8 mouse cellular contexts compared by ENCODE assay signal in the genomic region with DNA sequence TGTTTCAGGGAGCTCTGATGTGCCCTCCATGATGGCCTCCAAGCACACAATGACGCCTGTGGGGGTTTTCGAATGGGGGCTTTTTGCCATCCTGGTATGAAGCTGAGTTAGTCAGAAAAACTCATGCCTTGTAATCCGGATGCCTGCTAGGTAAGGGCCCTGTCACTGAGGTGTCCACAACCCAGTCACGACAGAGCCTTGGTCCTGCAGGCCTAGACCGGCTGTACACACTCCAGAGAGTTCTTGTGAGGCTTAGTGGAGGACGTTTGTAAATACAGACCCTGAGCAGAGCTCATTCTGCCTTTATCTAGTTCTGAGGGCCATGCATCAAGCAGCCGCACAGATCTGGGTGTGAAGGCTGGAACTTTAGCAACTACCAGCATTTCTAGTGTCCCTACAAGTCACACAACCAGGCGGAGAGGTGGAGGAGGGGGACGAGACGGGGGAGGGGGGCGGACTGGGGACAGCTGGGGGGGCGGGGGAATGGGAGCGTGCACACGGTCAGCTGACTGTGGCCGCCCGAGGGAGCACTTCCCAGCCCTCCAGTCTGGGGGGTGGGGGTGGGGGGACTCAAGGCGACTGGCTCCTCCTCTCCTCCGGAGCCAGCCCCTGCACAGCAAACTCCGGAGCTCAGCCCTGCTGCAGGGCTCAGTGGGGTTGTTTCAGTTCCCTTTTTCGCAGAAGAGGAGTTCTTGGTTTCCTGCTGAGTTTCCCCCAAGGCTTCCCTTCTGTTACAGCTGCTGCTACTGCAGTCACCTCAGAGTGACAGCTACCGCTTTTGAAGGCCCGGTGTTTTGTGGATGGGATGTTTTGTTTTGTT. TPM values are rescaled to one million over a fixed set of nuclear protein-coding genes. Genes with fewer than 3 reads are reported as not detected.
DNase-seq lines count a peak whose midpoint lies in the region; ATAC-seq and TF ChIP-seq lines count a peak whose summit lies in the region.

No protein-coding gene starts in this region.

- 6% methylated on average over 20 of the region's 22 CpGs for WGBS in embryonic facial prominence, embryonic 11.5 days
- 5% methylated on average over 19 of the region's 22 CpGs for WGBS in heart, embryonic 11.5 days (ENCODE audit: insufficient replicate concordance)
- 8% methylated on average over 21 of the region's 22 CpGs for WGBS in kidney, embryonic 14.5 days
- WGBS in liver, embryonic 16.5 days (ENCODE audit: insufficient replicate concordance): 7% methylated on average over 21 of the region's 22 CpGs
- WGBS in neural tube, embryonic 11.5 days: 8% methylated on average over 21 of the region's 22 CpGs
- 8% methylated on average over 16 of the region's 22 CpGs for WGBS in stomach, postnatal 0 days

- TF ChIP-seq CTCF in stomach, postnatal 0 days (IDR thresholded peaks at IDR 0.05; ENCODE audit: low read depth): peak; percentile 40

- peak; percentile 11 to 45 for DNase-seq in left cerebral cortex, adult 18-20 months (ENCODE audit: low spot score in 2 of 2)
- DNase-seq in left cerebral cortex, adult 11 months (ENCODE audit: low spot score): no peak
- peak; percentile 86 for DNase-seq in embryonic facial prominence, embryonic 11.5 days (ENCODE audit: low spot score)
- DNase-seq in neural tube, embryonic 11.5 days (ENCODE audit: low spot score): peak; percentile 86
- peak; percentile 76 for DNase-seq in stomach, postnatal 0 days (ENCODE audit: low spot score)

- peak overlapping the region; percentile 2; the same call in 1 of the 2 replicates for H3K4me2 ChIP-seq in embryonic facial prominence, embryonic 11.5 days (ENCODE audit: low read depth, low read length)
- peak overlapping the region; percentile 55 for H3K4me2 ChIP-seq in heart, embryonic 11.5 days
- H3K4me2 ChIP-seq in kidney, embryonic 14.5 days (replicated peaks; ENCODE audit: low read depth, low read length): peak overlapping the region; percentile 46
- H3K4me2 ChIP-seq in liver, embryonic 16.5 days (ENCODE audit: low read depth, low read length): peak overlapping the region; percentile 55
- peak overlapping the region; percentile 37 for H3K4me2 ChIP-seq in neural tube, embryonic 11.5 days (ENCODE audit: low read depth)
- H3K4me2 ChIP-seq in stomach, postnatal 0 days (replicated peaks; ENCODE audit: low read depth): peak overlapping the region; percentile 51

- TF ChIP-seq EP300 in stomach, postnatal 0 days (optimal IDR thresholded peaks at IDR 0.05): no peak

- ATAC-seq in embryonic facial prominence, embryonic 11.5 days (replicated peaks; ENCODE audit: insufficient number of reproducible peaks, low FRiP score, low TSS enrichment, low read depth): peak; percentile 91
- ATAC-seq in heart, embryonic 11.5 days (replicated peaks; ENCODE audit: insufficient number of reproducible peaks, low FRiP score, low TSS enrichment): peak; percentile 79
- ATAC-seq in kidney, embryonic 14.5 days (ENCODE audit: low FRiP score, low TSS enrichment): peak; percentile 97
- peak; percentile 87 for ATAC-seq in liver, embryonic 16.5 days (ENCODE audit: low read depth)
- ATAC-seq in neural tube, embryonic 11.5 days (ENCODE audit: insufficient read depth, low FRiP score, low TSS enrichment): peak; percentile 91
- ATAC-seq in stomach, postnatal 0 days (ENCODE audit: low FRiP score, low TSS enrichment): peak; percentile 87

- H3K36me3 ChIP-seq in embryonic facial prominence, embryonic 11.5 days (replicated peaks; ENCODE audit: control insufficient read depth, insufficient read depth, low read depth, low read length): no peaks in the 10 kb centered on the region
- H3K36me3 ChIP-seq in heart, embryonic 11.5 days (ENCODE audit: control insufficient read depth, insufficient read depth, low read length): no peaks in the 10 kb centered on the region
- H3K36me3 ChIP-seq in kidney, embryonic 14.5 days (ENCODE audit: control insufficient read depth, insufficient read depth, low read length): no peaks in the 10 kb centered on the region
- H3K36me3 ChIP-seq in liver, embryonic 16.5 days (ENCODE audit: control insufficient read depth, insufficient read depth): no peaks in the 10 kb centered on the region
- no peaks in the 10 kb centered on the region for H3K36me3 ChIP-seq in neural tube, embryonic 11.5 days (ENCODE audit: control insufficient read depth, insufficient read depth, low read length)
- no peaks in the 10 kb centered on the region for H3K36me3 ChIP-seq in stomach, postnatal 0 days (ENCODE audit: control insufficient read depth, insufficient read depth, low read length)

- no peak overlapping the region for H3K4me3 ChIP-seq in embryonic facial prominence, embryonic 11.5 days (ENCODE audit: low read depth, low read length)
- H3K4me3 ChIP-seq in heart, embryonic 11.5 days (ENCODE audit: low read depth, low read length): peak overlapping the region; percentile 20; the same call in 1 of the 2 replicates
- peak overlapping the region; percentile 10; the same call in 1 of the 2 replicates for H3K4me3 ChIP-seq in kidney, embryonic 14.5 days (ENCODE audit: low read length)
- peak overlapping the region; percentile 41 for H3K4me3 ChIP-seq in liver, embryonic 16.5 days (ENCODE audit: low read depth, low read length)
- 0 out of 2 replicates have a peak overlapping the region, but pooled peaks have one; percentile 2 for H3K4me3 ChIP-seq in neural tube, embryonic 11.5 days (ENCODE audit: low read depth, low read length)
- H3K4me3 ChIP-seq in stomach, postnatal 0 days (ENCODE audit: low read depth, low read length): peak overlapping the region; percentile 20

- H3K4me1 ChIP-seq in embryonic facial prominence, embryonic 11.5 days (ENCODE audit: control insufficient read depth, insufficient read depth, low read length): no peaks in the 10 kb centered on the region
- peaks cover 39% of the 10 kb centered on the region for H3K4me1 ChIP-seq in heart, embryonic 11.5 days (ENCODE audit: control insufficient read depth, insufficient read depth, low read length)
- H3K4me1 ChIP-seq in kidney, embryonic 14.5 days (ENCODE audit: control insufficient read depth, insufficient read depth, low read length): peaks cover 10% of the 10 kb centered on the region; the same call in 1 of the 2 replicates
- H3K4me1 ChIP-seq in liver, embryonic 16.5 days (ENCODE audit: control insufficient read depth, low read depth, low read length): peaks cover 5% of the 10 kb centered on the region
- H3K4me1 ChIP-seq in neural tube, embryonic 11.5 days (ENCODE audit: control insufficient read depth, insufficient read depth, low read length): no peaks in the 10 kb centered on the region
- peaks cover 2% of the 10 kb centered on the region; the same call in 1 of the 2 replicates for H3K4me1 ChIP-seq in stomach, postnatal 0 days (replicated peaks; ENCODE audit: control insufficient read depth, insufficient read depth)

- peak overlapping the region; percentile 66 for H3K27ac ChIP-seq in embryonic facial prominence, embryonic 11.5 days (replicated peaks; ENCODE audit: low read depth, low read length)
- peak overlapping the region; percentile 83 for H3K27ac ChIP-seq in heart, embryonic 11.5 days (ENCODE audit: low read depth, low read length)
- peak overlapping the region; percentile 84 for H3K27ac ChIP-seq in kidney, embryonic 14.5 days (ENCODE audit: low read depth, low read length)
- H3K27ac ChIP-seq in liver, embryonic 16.5 days (ENCODE audit: low read length): peak overlapping the region; percentile 70
- peak overlapping the region; percentile 62 for H3K27ac ChIP-seq in neural tube, embryonic 11.5 days (ENCODE audit: low read depth, low read length)
- peak overlapping the region; percentile 80 for H3K27ac ChIP-seq in stomach, postnatal 0 days (replicated peaks)

- peak overlapping the region; percentile 25; the same call in 1 of the 2 replicates for H3K9ac ChIP-seq in embryonic facial prominence, embryonic 11.5 days (replicated peaks; ENCODE audit: low read length)
- H3K9ac ChIP-seq in heart, embryonic 11.5 days (ENCODE audit: low read depth, low read length): peak overlapping the region; percentile 65
- H3K9ac ChIP-seq in kidney, embryonic 14.5 days (ENCODE audit: low read depth, low read length): peak overlapping the region; percentile 32; the same call in 1 of the 2 replicates
- peak overlapping the region; percentile 41; the same call in 1 of the 2 replicates for H3K9ac ChIP-seq in liver, embryonic 16.5 days (ENCODE audit: low read depth, low read length)
- H3K9ac ChIP-seq in neural tube, embryonic 11.5 days (ENCODE audit: low read length): 0 out of 2 replicates have a peak overlapping the region, but pooled peaks have one; percentile 7
- H3K9ac ChIP-seq in stomach, postnatal 0 days (ENCODE audit: low read length): peak overlapping the region; percentile 48; the same call in 1 of the 2 replicates

- no peaks in the 10 kb centered on the region for H3K27me3 ChIP-seq in embryonic facial prominence, embryonic 11.5 days (ENCODE audit: control insufficient read depth, insufficient read depth, low read length)
- no peaks in the 10 kb centered on the region for H3K27me3 ChIP-seq in heart, embryonic 11.5 days (ENCODE audit: control insufficient read depth, insufficient read depth, low read length)
- no peaks in the 10 kb centered on the region for H3K27me3 ChIP-seq in kidney, embryonic 14.5 days (ENCODE audit: control insufficient read depth, insufficient read depth, low read length)
- H3K27me3 ChIP-seq in liver, embryonic 16.5 days (ENCODE audit: control insufficient read depth, insufficient read depth, low read depth, low read length): no peaks in the 10 kb centered on the region
- no peaks in the 10 kb centered on the region for H3K27me3 ChIP-seq in neural tube, embryonic 11.5 days (ENCODE audit: control insufficient read depth, insufficient read depth, low read length)
- H3K27me3 ChIP-seq in stomach, postnatal 0 days (ENCODE audit: control insufficient read depth, insufficient read depth, low read length): no peaks in the 10 kb centered on the region

- H3K9me3 ChIP-seq in embryonic facial prominence, embryonic 11.5 days (replicated peaks; ENCODE audit: control insufficient read depth, low read length): no peaks in the 10 kb centered on the region
- no peaks in the 10 kb centered on the region for H3K9me3 ChIP-seq in heart, embryonic 11.5 days (replicated peaks; ENCODE audit: control insufficient read depth, low read length)
- H3K9me3 ChIP-seq in kidney, embryonic 14.5 days (ENCODE audit: control insufficient read depth, low read length): no peaks in the 10 kb centered on the region
- no peaks in the 10 kb centered on the region for H3K9me3 ChIP-seq in liver, embryonic 16.5 days (replicated peaks; ENCODE audit: control insufficient read depth, low read length)
- H3K9me3 ChIP-seq in neural tube, embryonic 11.5 days (ENCODE audit: control insufficient read depth, low read length): no peaks in the 10 kb centered on the region
- H3K9me3 ChIP-seq in stomach, postnatal 0 days (ENCODE audit: control insufficient read depth, low read length): no peaks in the 10 kb centered on the region

RNA-seq across cellular contexts. Expression of a gene that starts 19.0 kb away (rescaled TPM):
- under 1 TPM; 0.42 to 0.63 TPM for total RNA-seq in left cerebral cortex, adult 18-20 months (2021)
- polyA plus RNA-seq in embryonic facial prominence, embryonic 11.5 days (2014; fragmentation: Nextera tagmentation; extraction: Ambion mirVana): not detected in 2 replicates
- not detected in 2 replicates for polyA plus RNA-seq in heart, embryonic 11.5 days (2014; fragmentation: Nextera tagmentation; extraction: Ambion mirVana)
- not detected in 2 replicates for polyA plus RNA-seq in kidney, embryonic 14.5 days (2014; fragmentation: Nextera tagmentation; extraction: Ambion mirVana)
- polyA plus RNA-seq in liver, embryonic 16.5 days (2015; fragmentation: Nextera tagmentation; extraction: Ambion mirVana): 0.15 and 0.18 TPM in 2 replicates
- not detected in 2 replicates for polyA plus RNA-seq in neural tube, embryonic 11.5 days (2014; fragmentation: Nextera tagmentation; extraction: Ambion mirVana)
- not detected in 2 replicates for polyA plus RNA-seq in stomach, postnatal 0 days (2015; fragmentation: Nextera tagmentation; extraction: Ambion mirVana)

Comparison
In these comparisons a context has a peak if more than half of its experiments do, and no peak if none do; other contexts are left out.
1. H3K4me2 ChIP-seq: peak in every context shown above with its lines; median percentile 55 in heart, embryonic 11.5 days; 55 in liver, embryonic 16.5 days; 51 in stomach, postnatal 0 days; 46 in kidney, embryonic 14.5 days; 37 in neural tube, embryonic 11.5 days; 2 in embryonic facial prominence, embryonic 11.5 days.
2. H3K9ac ChIP-seq: peak in every context shown above with its lines; median percentile 65 in heart, embryonic 11.5 days; 48 in stomach, postnatal 0 days; 41 in liver, embryonic 16.5 days; 32 in kidney, embryonic 14.5 days; 25 in embryonic facial prominence, embryonic 11.5 days; 7 in neural tube, embryonic 11.5 days.